Mouse (Mus musculus): Measurements from ENCODE around the gene Pitx3. TPM values are rescaled to one million over a fixed set of nuclear protein-coding genes. Genes with fewer than 3 reads are reported as not detected.
"Not testable (repeated sequence)": the region's sequence is repeated elsewhere in the genome, so short reads cannot be mapped to it uniquely, and the experiment has no call there.

Gene Pitx3
- polyA plus RNA-seq, 1 experiment from 2014 or later, result 0.18 TPM

- Histone ChIP-seq H3K4me1 (ENCODE audit: control insufficient read depth, insufficient read depth, low read length) (peaks cover 29% of the 10 kb centered on the region), H3K4me3 (ENCODE audit: low read depth, low read length) (peak overlapping the region; percentile 46), H3K27me3 (ENCODE audit: control insufficient read depth, insufficient read depth, low read length) (peaks cover 65% of the 10 kb centered on the region), H3K36me3 (ENCODE audit: control insufficient read depth, insufficient read depth, low read length) (no peaks in the 10 kb centered on the region), H3K9me3 (ENCODE audit: control insufficient read depth, low read length) (no peaks in the 10 kb centered on the region), H3K9ac (ENCODE audit: low read length) (peak overlapping the region; percentile 24; the same call in 1 of the 2 replicates), H3K27ac (ENCODE audit: low read depth, low read length) (no peak overlapping the region), H3K4me2 (peak overlapping the region; percentile 92)
- 3% methylated on average over 47 of the region's 49 CpGs for WGBS
- DNase-seq (ENCODE audit: low spot score, missing footprints) (peak; percentile 95), ATAC-seq (ENCODE audit: low FRiP score) (peak; percentile 15; the same call in 1 of the 2 replicates)
Observed at GRCm38 (mm10) chr19:46136639-46137580, 11.2 kb downstream of the Pitx3 start.

GRCm38 (mm10) chr19:46135789-46136638, 12.1 kb downstream of the Pitx3 start:
- peaks cover 27% of the 10 kb centered on the region for H3K4me1 ChIP-seq (ENCODE audit: control insufficient read depth, insufficient read depth, low read length)
- peak overlapping the region; percentile 2 for H3K9ac ChIP-seq (ENCODE audit: low read length)
- peak overlapping the region; percentile 46 for H3K4me3 ChIP-seq (ENCODE audit: low read depth, low read length)
- peaks cover 71% of the 10 kb centered on the region for H3K27me3 ChIP-seq (ENCODE audit: control insufficient read depth, insufficient read depth, low read length)
- H3K9me3 ChIP-seq (ENCODE audit: control insufficient read depth, low read length), result no peaks in the 10 kb centered on the region
- peak overlapping the region; percentile 92 for H3K4me2 ChIP-seq
- WGBS, result 0% methylated on average over 79 of the region's 79 CpGs
- DNase-seq (ENCODE audit: low spot score, missing footprints), result peak; percentile 97
- ATAC-seq (ENCODE audit: low FRiP score), result peak; percentile 69
- H3K27ac ChIP-seq (ENCODE audit: low read depth, low read length), result no peak overlapping the region
- no peaks in the 10 kb centered on the region for H3K36me3 ChIP-seq (ENCODE audit: control insufficient read depth, insufficient read depth, low read length)

GRCm38 (mm10) chr19:46135297-46135696, 12.8 kb downstream of the Pitx3 start:
- peaks cover 78% of the 10 kb centered on the region for H3K27me3 ChIP-seq (ENCODE audit: control insufficient read depth, insufficient read depth, low read length)
- H3K4me1 ChIP-seq (ENCODE audit: control insufficient read depth, insufficient read depth, low read length), result peaks cover 20% of the 10 kb centered on the region
- ATAC-seq (ENCODE audit: low FRiP score), result peak; percentile 41
- H3K9me3 ChIP-seq (ENCODE audit: control insufficient read depth, low read length), result no peaks in the 10 kb centered on the region
- WGBS, result under 1% methylated on average over 12 of the region's 12 CpGs
- no peak overlapping the region for H3K27ac ChIP-seq (ENCODE audit: low read depth, low read length)
- H3K4me2 ChIP-seq, result peak overlapping the region; percentile 92
- no peaks in the 10 kb centered on the region for H3K36me3 ChIP-seq (ENCODE audit: control insufficient read depth, insufficient read depth, low read length)
- peak overlapping the region; percentile 46 for H3K4me3 ChIP-seq (ENCODE audit: low read depth, low read length)
- H3K9ac ChIP-seq (ENCODE audit: low read length), result no peak overlapping the region; the same call in 1 of the 2 replicates
- peak; percentile 99 for DNase-seq (ENCODE audit: low spot score, missing footprints)

- peaks cover 68% of the 10 kb centered on the region for H3K27me3 ChIP-seq (ENCODE audit: control insufficient read depth, insufficient read depth, low read length)
- no peak overlapping the region for H3K4me3 ChIP-seq (ENCODE audit: low read depth, low read length)
- 33% methylated on average over 6 of the region's 6 CpGs for WGBS
Observed at GRCm38 (mm10) chr19:46132577-46132976, 15.5 kb downstream of the Pitx3 start.

GRCm38 (mm10) chr19:46131694-46132525, 16.2 kb downstream of the Pitx3 start, which contains the start of gene Elovl3:
Gene Elovl3 (plus strand): TSS chr19:46131897.
- Histone ChIP-seq H3K27me3 (ENCODE audit: control insufficient read depth, insufficient read depth, low read length) (peaks cover 61% of the 10 kb centered on the region), H3K9ac (ENCODE audit: low read length) (no peak within 1 kb of the TSS), H3K4me1 (ENCODE audit: control insufficient read depth, insufficient read depth, low read length) (peaks cover 18% of the 10 kb centered on the region), H3K9me3 (ENCODE audit: control insufficient read depth, low read length) (no peaks in the 10 kb centered on the region), H3K27ac (ENCODE audit: low read depth, low read length) (no peak within 1 kb of the TSS), H3K4me2 (peak within 1 kb of the TSS; percentile 34), H3K4me3 (ENCODE audit: low read depth, low read length) (no peak within 1 kb of the TSS; the same call in 1 of the 2 replicates), H3K36me3 (ENCODE audit: control insufficient read depth, insufficient read depth, low read length) (no peaks in the 10 kb centered on the region)
- peak; percentile 92 for DNase-seq (ENCODE audit: low spot score, missing footprints)
- 1% methylated on average over 31 of the region's 31 CpGs for WGBS
- ATAC-seq (ENCODE audit: low FRiP score), result no peak

More at GRCm38 (mm10) chr19:46132577-46132976, 15.5 kb downstream of the Pitx3 start:
- ATAC-seq (ENCODE audit: low FRiP score), result no peak
- H3K36me3 ChIP-seq (ENCODE audit: control insufficient read depth, insufficient read depth, low read length), result no peaks in the 10 kb centered on the region
- H3K4me1 ChIP-seq (ENCODE audit: control insufficient read depth, insufficient read depth, low read length), result peaks cover 20% of the 10 kb centered on the region
- no peak overlapping the region for H3K27ac ChIP-seq (ENCODE audit: low read depth, low read length)
- no peaks in the 10 kb centered on the region for H3K9me3 ChIP-seq (ENCODE audit: control insufficient read depth, low read length)
- no peak overlapping the region for H3K4me2 ChIP-seq
- no peak for DNase-seq (ENCODE audit: low spot score, missing footprints)
- no peak overlapping the region for H3K9ac ChIP-seq (ENCODE audit: low read length)

GRCm38 (mm10) chr19:46131283-46131682, 16.8 kb downstream of the Pitx3 start:
- peak; percentile 56 for DNase-seq (ENCODE audit: low spot score, missing footprints)
- Histone ChIP-seq H3K36me3 (ENCODE audit: control insufficient read depth, insufficient read depth, low read length) (no peaks in the 10 kb centered on the region), H3K9ac (ENCODE audit: low read length) (no peak overlapping the region), H3K4me2 (peak overlapping the region; percentile 34; the same call in 1 of the 2 replicates), H3K4me1 (ENCODE audit: control insufficient read depth, insufficient read depth, low read length) (peaks cover 12% of the 10 kb centered on the region), H3K27me3 (ENCODE audit: control insufficient read depth, insufficient read depth, low read length) (peaks cover 55% of the 10 kb centered on the region), H3K4me3 (ENCODE audit: low read depth, low read length) (no peak overlapping the region), H3K9me3 (ENCODE audit: control insufficient read depth, low read length) (no peaks in the 10 kb centered on the region), H3K27ac (ENCODE audit: low read depth, low read length) (no peak overlapping the region)
- ATAC-seq (ENCODE audit: low FRiP score), result no peak
- WGBS, result 8% methylated on average over 6 of the region's 8 CpGs

- H3K4me3 ChIP-seq (ENCODE audit: low read depth, low read length); H3K4me1 ChIP-seq (ENCODE audit: control insufficient read depth, insufficient read depth, low read length); ATAC-seq (ENCODE audit: low FRiP score); H3K9ac ChIP-seq (ENCODE audit: low read length); H3K27ac ChIP-seq (ENCODE audit: low read depth, low read length); H3K4me2 ChIP-seq; H3K36me3 ChIP-seq (ENCODE audit: control insufficient read depth, insufficient read depth, low read length); H3K9me3 ChIP-seq (ENCODE audit: control insufficient read depth, low read length): not testable (repeated sequence)
- DNase-seq (ENCODE audit: low spot score, missing footprints), result peak; percentile 57
- 79% methylated on average over 6 of the region's 6 CpGs for WGBS
- peaks cover 47% of the 10 kb centered on the region for H3K27me3 ChIP-seq (ENCODE audit: control insufficient read depth, insufficient read depth, low read length)
Observed at GRCm38 (mm10) chr19:46129737-46130136, 18.4 kb downstream of the Pitx3 start.

GRCm38 (mm10) chr19:46126301-46126700, 21.8 kb downstream of the Pitx3 start:
- DNase-seq (ENCODE audit: low spot score, missing footprints) (peak; percentile 78), ATAC-seq (ENCODE audit: low FRiP score) (no peak)
- Histone ChIP-seq H3K9ac (ENCODE audit: low read length) (no peak overlapping the region), H3K4me2 (no peak overlapping the region), H3K27ac (ENCODE audit: low read depth, low read length) (no peak overlapping the region), H3K4me1 (ENCODE audit: control insufficient read depth, insufficient read depth, low read length) (no peaks in the 10 kb centered on the region), H3K36me3 (ENCODE audit: control insufficient read depth, insufficient read depth, low read length) (no peaks in the 10 kb centered on the region), H3K9me3 (ENCODE audit: control insufficient read depth, low read length) (no peaks in the 10 kb centered on the region), H3K4me3 (ENCODE audit: low read depth, low read length) (no peak overlapping the region), H3K27me3 (ENCODE audit: control insufficient read depth, insufficient read depth, low read length) (peaks cover 13% of the 10 kb centered on the region)
- WGBS, result 88% methylated on average over 4 of the region's 4 CpGs

Measured in midbrain, embryonic 11.5 days (tissue).